Mouse (Mus musculus): ENCODE results near the gene Gm9972. TPM values are rescaled to one million over a fixed set of nuclear protein-coding genes. Genes with fewer than 3 reads are reported as not detected.

The Gm9972 gene
- polyA plus RNA-seq (2012; rRNA removed): not detected in 2 replicates

DNA sequence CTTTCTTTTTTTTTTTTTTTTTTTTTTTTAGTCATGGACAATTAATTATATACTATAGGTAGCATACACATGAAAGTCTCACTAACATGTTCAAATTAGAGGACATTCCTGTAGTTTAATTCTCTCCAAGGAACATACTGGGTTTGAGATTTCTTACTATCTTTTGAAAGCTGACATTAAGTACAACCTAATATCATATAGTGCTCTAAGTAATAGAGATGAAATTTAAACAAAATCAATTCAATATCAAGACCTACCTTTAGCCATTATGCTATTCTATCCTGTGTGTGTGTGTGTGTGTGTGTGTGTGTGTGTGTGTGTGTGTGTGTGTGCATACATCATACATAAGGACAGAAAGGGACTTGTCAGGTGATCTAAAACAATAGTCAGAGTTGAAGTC lies at the start of gene Gm9972:
Gm9972 (plus strand) TSS at position 301 of the 400 bp plus-strand sequence.
- Histone ChIP-seq H3K27ac (ENCODE audit: control insufficient read depth, insufficient read depth, low read length) (no peak within 1 kb of the TSS), H3K36me3 (ENCODE audit: control insufficient read depth, insufficient read depth, low read length) (no peaks in the 10 kb centered on the region), H3K4me1 (replicated peaks; ENCODE audit: control insufficient read depth, insufficient read depth, low read length) (no peaks in the 10 kb centered on the region), H3K27me3 (ENCODE audit: control insufficient read depth, insufficient read depth, low read length) (no peaks in the 10 kb centered on the region), H3K4me3 (ENCODE audit: control insufficient read depth, insufficient read depth, low read length) (no peak within 1 kb of the TSS)
- TF ChIP-seq CTCF (IDR thresholded peaks at IDR 0.05; ENCODE audit: borderline replicate concordance, control insufficient read depth, extremely low read depth, insufficient read depth, low read length, poor library complexity): no peak
- no peak for TF ChIP-seq POLR2A (IDR thresholded peaks at IDR 0.05; ENCODE audit: control insufficient read depth, extremely low read depth, insufficient read depth, low read length, poor library complexity)
- DNase-seq: no peak

DNA sequence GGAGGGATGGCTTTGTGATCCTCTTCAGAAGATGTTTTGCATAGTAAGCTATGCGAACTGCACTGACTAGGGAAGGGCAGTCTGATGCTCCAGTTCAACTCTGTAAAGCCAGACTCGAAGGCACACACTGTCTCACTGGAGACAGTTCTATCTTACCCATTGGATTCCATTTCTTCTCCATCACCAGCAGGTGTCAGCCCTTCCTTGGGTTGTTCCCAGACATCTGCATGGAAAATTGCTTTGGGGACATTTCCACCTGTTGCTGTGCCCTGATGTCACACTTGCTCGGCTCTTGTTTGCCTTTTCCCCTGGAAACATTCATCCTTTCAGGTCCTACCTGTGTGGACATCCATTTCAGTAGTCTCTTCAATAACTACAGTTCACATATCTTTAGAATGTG lies 36.4 kb upstream of the Gm9972 start:
- DNase-seq: no peak
- H3K4me1 ChIP-seq (replicated peaks; ENCODE audit: control insufficient read depth, insufficient read depth, low read length): no peaks in the 10 kb centered on the region
- TF ChIP-seq CTCF (IDR thresholded peaks at IDR 0.05; ENCODE audit: borderline replicate concordance, control insufficient read depth, extremely low read depth, insufficient read depth, low read length, poor library complexity): no peak
- no peak for TF ChIP-seq POLR2A (IDR thresholded peaks at IDR 0.05; ENCODE audit: control insufficient read depth, extremely low read depth, insufficient read depth, low read length, poor library complexity)
- WGBS: 60% methylated on average over 3 of the region's 3 CpGs
- no peak overlapping the region for H3K4me3 ChIP-seq (ENCODE audit: control insufficient read depth, insufficient read depth, low read length)
- H3K27ac ChIP-seq (ENCODE audit: control insufficient read depth, insufficient read depth, low read length): no peak overlapping the region
- H3K27me3 ChIP-seq (ENCODE audit: control insufficient read depth, insufficient read depth, low read length): no peaks in the 10 kb centered on the region
- no peaks in the 10 kb centered on the region for H3K36me3 ChIP-seq (ENCODE audit: control insufficient read depth, insufficient read depth, low read length)

DNA sequence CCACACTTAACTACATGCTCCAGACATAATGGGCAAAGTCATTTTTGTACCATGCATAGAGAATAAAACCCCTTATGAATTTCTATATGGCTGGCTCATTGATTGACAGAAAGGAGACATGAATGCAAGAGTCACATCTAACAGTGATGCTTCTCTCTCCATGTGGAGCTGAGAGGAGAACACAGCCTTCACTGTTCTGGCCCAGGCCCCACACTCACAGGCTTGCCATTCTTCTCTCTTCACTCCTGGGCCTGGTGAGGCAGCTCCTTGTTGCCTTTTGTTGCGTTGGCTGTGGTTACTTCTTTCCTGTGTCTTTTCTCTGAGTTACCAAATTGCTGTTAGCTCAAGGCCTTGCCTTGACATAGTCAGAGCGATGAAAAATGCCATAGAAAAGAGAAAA lies 23.6 kb upstream of the Gm9972 start:
- Histone ChIP-seq H3K27me3 (ENCODE audit: control insufficient read depth, insufficient read depth, low read length) (no peaks in the 10 kb centered on the region), H3K4me3 (ENCODE audit: control insufficient read depth, insufficient read depth, low read length) (no peak overlapping the region), H3K4me1 (replicated peaks; ENCODE audit: control insufficient read depth, insufficient read depth, low read length) (no peaks in the 10 kb centered on the region), H3K36me3 (ENCODE audit: control insufficient read depth, insufficient read depth, low read length) (no peaks in the 10 kb centered on the region), H3K27ac (ENCODE audit: control insufficient read depth, insufficient read depth, low read length) (no peak overlapping the region)
- no peak for DNase-seq
- TF ChIP-seq POLR2A (IDR thresholded peaks at IDR 0.05; ENCODE audit: control insufficient read depth, extremely low read depth, insufficient read depth, low read length, poor library complexity) (no peak), CTCF (IDR thresholded peaks at IDR 0.05; ENCODE audit: borderline replicate concordance, control insufficient read depth, extremely low read depth, insufficient read depth, low read length, poor library complexity) (no peak)
- WGBS: 82% methylated on average over 2 of the region's 2 CpGs

DNA sequence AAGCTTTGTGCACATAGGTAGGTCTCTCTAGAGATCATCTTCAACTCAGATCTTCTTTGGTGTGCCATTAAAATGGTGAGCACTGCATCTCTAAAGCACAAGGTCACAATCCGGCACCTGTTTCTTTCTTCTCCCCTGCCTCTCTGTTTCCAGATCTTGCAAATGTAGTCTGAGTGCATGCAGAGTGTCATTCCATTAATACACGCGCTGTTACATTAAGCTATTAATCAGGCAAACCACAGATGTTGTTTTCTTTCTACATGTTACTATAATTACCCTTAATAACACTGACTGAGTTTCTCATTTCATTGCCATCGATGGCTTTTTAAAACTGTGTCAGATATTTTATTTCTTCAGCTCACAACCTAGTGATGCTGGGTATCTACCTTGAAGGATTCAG lies 22.6 kb upstream of the Gm9972 start:
- H3K4me3 ChIP-seq (ENCODE audit: control insufficient read depth, insufficient read depth, low read length): no peak overlapping the region
- H3K27me3 ChIP-seq (ENCODE audit: control insufficient read depth, insufficient read depth, low read length): no peaks in the 10 kb centered on the region
- 86% methylated on average over 4 of the region's 4 CpGs for WGBS
- H3K36me3 ChIP-seq (ENCODE audit: control insufficient read depth, insufficient read depth, low read length): no peaks in the 10 kb centered on the region
- DNase-seq: no peak
- no peaks in the 10 kb centered on the region for H3K4me1 ChIP-seq (replicated peaks; ENCODE audit: control insufficient read depth, insufficient read depth, low read length)
- no peak overlapping the region for H3K27ac ChIP-seq (ENCODE audit: control insufficient read depth, insufficient read depth, low read length)
- TF ChIP-seq POLR2A (IDR thresholded peaks at IDR 0.05; ENCODE audit: control insufficient read depth, extremely low read depth, insufficient read depth, low read length, poor library complexity) (no peak), CTCF (IDR thresholded peaks at IDR 0.05; ENCODE audit: borderline replicate concordance, control insufficient read depth, extremely low read depth, insufficient read depth, low read length, poor library complexity) (no peak)

DNA sequence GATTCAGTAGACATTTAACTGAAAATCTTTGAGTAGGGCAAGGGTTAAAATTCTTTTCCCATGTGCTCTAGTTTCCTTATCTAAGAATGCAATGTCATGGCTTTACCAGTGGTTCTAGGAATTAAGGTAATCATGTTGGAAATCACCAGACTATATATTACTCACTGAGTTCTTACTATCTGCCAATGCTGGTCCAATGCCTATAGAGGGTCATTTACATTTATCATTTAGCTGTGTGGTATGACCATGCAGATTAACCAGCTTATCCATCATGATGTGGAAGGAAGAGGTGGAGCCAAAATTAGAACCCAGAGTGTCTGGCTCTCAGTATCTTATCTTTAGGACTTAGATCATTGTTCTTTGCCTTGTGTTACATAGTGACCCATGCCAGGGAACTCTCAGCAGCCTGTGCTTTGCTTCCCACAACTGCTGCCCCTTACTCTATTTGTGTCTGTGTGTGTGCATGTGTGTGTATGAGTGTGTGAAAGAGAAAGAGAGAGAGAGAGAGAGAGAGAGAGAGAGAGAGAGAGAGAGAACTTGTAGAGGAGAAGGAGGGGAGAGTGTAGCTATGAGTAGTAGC lies 12.3 kb upstream of the Gm9972 start:
- Histone ChIP-seq H3K36me3 (ENCODE audit: control insufficient read depth, insufficient read depth, low read length) (no peaks in the 10 kb centered on the region), H3K4me3 (ENCODE audit: control insufficient read depth, insufficient read depth, low read length) (no peak overlapping the region), H3K4me1 (replicated peaks; ENCODE audit: control insufficient read depth, insufficient read depth, low read length) (no peaks in the 10 kb centered on the region), H3K27ac (ENCODE audit: control insufficient read depth, insufficient read depth, low read length) (no peak overlapping the region), H3K27me3 (ENCODE audit: control insufficient read depth, insufficient read depth, low read length) (no peaks in the 10 kb centered on the region; the same call in 1 of the 2 replicates)
- no peak for TF ChIP-seq POLR2A (IDR thresholded peaks at IDR 0.05; ENCODE audit: control insufficient read depth, extremely low read depth, insufficient read depth, low read length, poor library complexity)
- TF ChIP-seq CTCF (IDR thresholded peaks at IDR 0.05; ENCODE audit: borderline replicate concordance, control insufficient read depth, extremely low read depth, insufficient read depth, low read length, poor library complexity): no peak
- DNase-seq: no peak

DNA sequence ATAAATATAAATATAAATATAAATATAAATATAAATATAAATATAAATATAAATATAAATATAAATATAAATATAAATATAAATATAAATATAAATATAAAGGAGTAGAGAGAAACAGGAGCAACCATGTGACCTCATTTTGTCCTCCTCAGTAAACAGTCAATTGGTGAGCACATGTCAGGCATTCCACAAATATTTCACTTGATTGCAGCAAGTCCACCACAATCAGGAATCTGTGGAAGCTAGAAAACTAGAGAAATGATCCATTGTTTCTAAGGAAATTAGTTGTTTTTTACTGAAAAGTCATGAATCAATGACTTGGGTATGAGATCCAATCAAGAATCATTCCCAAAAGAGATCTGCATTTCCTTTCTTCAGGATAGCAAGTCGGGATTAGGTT lies 5.7 kb upstream of the Gm9972 start:
- no peak overlapping the region for H3K4me3 ChIP-seq (ENCODE audit: control insufficient read depth, insufficient read depth, low read length)
- H3K27me3 ChIP-seq (ENCODE audit: control insufficient read depth, insufficient read depth, low read length): no peaks in the 10 kb centered on the region
- WGBS: 67% methylated on average over 1 of the region's 1 CpGs
- no peaks in the 10 kb centered on the region for H3K4me1 ChIP-seq (replicated peaks; ENCODE audit: control insufficient read depth, insufficient read depth, low read length)
- no peaks in the 10 kb centered on the region for H3K36me3 ChIP-seq (ENCODE audit: control insufficient read depth, insufficient read depth, low read length)
- no peak overlapping the region for H3K27ac ChIP-seq (ENCODE audit: control insufficient read depth, insufficient read depth, low read length)
- no peak for DNase-seq
- TF ChIP-seq POLR2A (IDR thresholded peaks at IDR 0.05; ENCODE audit: control insufficient read depth, extremely low read depth, insufficient read depth, low read length, poor library complexity) (no peak), CTCF (IDR thresholded peaks at IDR 0.05; ENCODE audit: borderline replicate concordance, control insufficient read depth, extremely low read depth, insufficient read depth, low read length, poor library complexity) (no peak)

DNA sequence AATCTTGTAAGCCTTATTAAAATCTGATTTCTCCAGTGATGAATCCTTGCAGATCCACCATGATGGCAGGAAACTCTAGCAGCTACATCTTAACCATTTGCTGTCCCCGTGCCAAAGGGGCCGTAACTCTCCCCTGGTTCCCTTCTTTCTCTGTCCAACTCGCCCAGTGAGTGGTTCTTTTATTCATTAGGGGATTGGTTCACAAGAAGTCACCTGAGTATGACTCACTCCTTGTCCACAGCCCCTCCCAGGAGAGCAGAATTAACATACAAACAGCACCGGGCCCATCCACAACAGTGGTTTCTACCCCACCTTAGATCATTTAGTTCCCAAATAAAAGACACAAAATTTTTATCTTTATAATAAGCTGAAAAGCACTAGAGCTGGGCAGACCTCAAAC lies 3.4 kb upstream of the Gm9972 start:
- 78% methylated on average over 4 of the region's 4 CpGs for WGBS
- Histone ChIP-seq H3K4me1 (replicated peaks; ENCODE audit: control insufficient read depth, insufficient read depth, low read length) (no peaks in the 10 kb centered on the region), H3K27me3 (ENCODE audit: control insufficient read depth, insufficient read depth, low read length) (no peaks in the 10 kb centered on the region), H3K4me3 (ENCODE audit: control insufficient read depth, insufficient read depth, low read length) (no peak overlapping the region), H3K36me3 (ENCODE audit: control insufficient read depth, insufficient read depth, low read length) (no peaks in the 10 kb centered on the region), H3K27ac (ENCODE audit: control insufficient read depth, insufficient read depth, low read length) (no peak overlapping the region)
- TF ChIP-seq POLR2A (IDR thresholded peaks at IDR 0.05; ENCODE audit: control insufficient read depth, extremely low read depth, insufficient read depth, low read length, poor library complexity): no peak
- TF ChIP-seq CTCF (IDR thresholded peaks at IDR 0.05; ENCODE audit: borderline replicate concordance, control insufficient read depth, extremely low read depth, insufficient read depth, low read length, poor library complexity): no peak
- no peak for DNase-seq
